Mouse (Mus musculus) adipose tissue, adult 10 weeks (tissue): Measurements from ENCODE around the gene Il9. TPM values are rescaled to one million over a fixed set of nuclear protein-coding genes. Genes with fewer than 3 reads are reported as not detected.

Source experiments
- polyA plus RNA-seq: library from polyadenylated mRNA; stranded (reverse); fragments of 350-450 nt; fragmentation: Illumina TruSeq; extraction: RNeasy Lipid Tissue Mini Kit (QIAGEN cat#74804); gene quantifications from one replicate; pipeline ENCODE4 v1.2.3, GENCODE M21; 2014; ENCODE audit warnings: low read depth, low replicate concordance

Gene Il9
- not detected for polyA plus RNA-seq

DNA sequence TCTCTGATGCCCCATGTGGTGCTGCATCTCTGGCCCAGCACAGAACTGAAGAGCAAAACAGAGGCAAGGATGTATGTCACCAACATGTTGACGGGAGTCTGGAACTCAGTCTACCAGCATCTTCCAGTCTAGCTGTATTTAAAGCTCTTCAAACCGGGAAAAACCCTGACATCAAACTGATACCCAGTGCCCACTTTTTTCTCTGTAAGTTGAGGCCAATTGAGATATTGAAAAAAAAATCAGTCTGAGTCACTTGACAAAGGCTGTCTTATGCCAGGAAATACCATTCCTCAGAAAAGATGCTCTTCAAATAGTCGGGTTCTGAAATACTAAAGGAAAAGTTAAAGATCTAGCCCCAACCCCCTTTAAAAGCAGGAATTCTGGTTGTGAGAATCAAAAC, at the start of gene Il9:
Gene Il9 (minus strand): TSS at position 101 of the 400 bp plus-strand sequence.

DNA sequence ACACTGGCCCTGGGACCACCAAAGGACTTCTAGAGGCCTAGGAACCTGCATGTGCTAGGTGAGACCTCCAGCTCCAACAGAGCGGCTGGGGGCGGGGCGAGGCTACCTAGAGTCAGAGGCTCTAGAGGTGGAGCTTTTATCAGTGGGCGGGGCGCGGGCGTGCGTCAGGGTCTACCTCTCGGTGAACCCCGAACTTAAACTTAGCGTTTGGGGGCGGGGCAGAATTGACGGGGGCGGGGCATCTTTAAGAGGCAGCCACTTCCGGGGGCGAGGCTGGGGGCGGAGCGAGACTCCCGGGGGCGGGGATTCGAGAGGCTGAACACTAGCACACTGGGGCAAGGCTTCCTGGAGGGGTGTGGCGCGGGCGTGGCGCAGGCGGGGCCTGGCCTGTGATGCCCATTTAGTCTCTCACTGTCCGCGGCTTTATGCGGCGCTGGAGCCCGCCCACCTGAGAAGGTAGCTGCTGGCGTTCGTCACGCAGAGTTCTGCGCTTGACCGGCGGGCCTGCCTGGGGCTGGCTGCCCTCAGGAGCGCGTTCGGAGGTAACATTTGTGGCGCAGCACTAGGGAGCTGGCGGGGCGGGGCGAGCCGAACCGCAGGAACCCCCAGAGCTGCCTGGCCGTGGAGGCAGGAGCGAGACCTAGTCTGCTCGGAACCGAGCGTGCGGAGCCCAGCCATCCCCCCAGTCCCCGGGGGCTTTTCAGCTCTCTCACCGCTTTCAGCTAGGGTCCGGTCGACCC, 40.2 kb upstream of the Il9 start, which contains the start of gene Fbxl21:
Gene Fbxl21 (plus strand): TSS at position 392 of the 740 bp plus-strand sequence.

GRCm38 (mm10) chr13:56438211-56439075, 43.6 kb downstream of the Il9 start, which contains the start of gene Slc25a48:
Slc25a48 (plus strand) TSS chr13:56438355.

Other genes with a start within 250 kb of the Il9 start
- gene Neurog1, start 230.1 kb downstream of the Il9 start, polyA plus RNA-seq = not detected
- 16.6 TPM for gene Cxcl14, start 185.7 kb downstream of the Il9 start, polyA plus RNA-seq
- gene Gm3045, start 55.7 kb downstream of the Il9 start, polyA plus RNA-seq = 0.27 TPM
- 2.3 TPM for gene Slc25a48, start 43.9 kb downstream of the Il9 start, polyA plus RNA-seq
- 1.6 TPM for gene Fbxl21, start 40.2 kb upstream of the Il9 start, polyA plus RNA-seq
- not detected for gene Lect2, start 66.3 kb upstream of the Il9 start, polyA plus RNA-seq
- gene Tgfbi, start 127.3 kb upstream of the Il9 start, polyA plus RNA-seq = 52.0 TPM
- gene Smad5, start 220.8 kb upstream of the Il9 start, polyA plus RNA-seq = 26.3 TPM